Mouse (Mus musculus): ENCODE results near the gene Itga10. TPM values are rescaled to one million over a fixed set of nuclear protein-coding genes. Genes with fewer than 3 reads are reported as not detected.
"Not testable (repeated sequence)": the region's sequence is repeated elsewhere in the genome, so short reads cannot be mapped to it uniquely, and the experiment has no call there.

Gene Itga10
- total RNA-seq, 2 experiments from 2014 or later = 1.3 TPM; not detected in 1

DNA sequence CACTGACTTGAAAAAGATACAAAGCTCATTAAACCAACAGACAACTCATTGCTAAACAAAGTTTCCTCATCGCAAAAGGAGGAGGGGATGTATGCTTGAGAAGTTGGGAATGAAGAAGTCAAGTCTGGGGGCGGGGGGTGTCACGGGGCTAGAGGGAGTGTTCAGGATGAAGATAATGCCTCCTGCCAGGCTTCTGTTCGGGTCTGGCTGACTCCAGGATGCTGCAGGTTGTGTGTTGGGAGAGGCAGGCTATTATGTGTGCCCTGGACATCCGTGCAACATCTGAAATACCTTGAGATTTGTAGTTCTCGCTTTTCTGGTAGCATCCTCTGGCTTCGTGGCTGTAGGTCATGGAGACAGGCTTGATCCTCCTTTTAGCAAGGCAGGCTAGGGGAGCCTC lies 33.1 kb downstream of the Itga10 start:
- no peak for ATAC-seq (replicated peaks; ENCODE audit: poor library complexity, severe bottlenecking)

DNA sequence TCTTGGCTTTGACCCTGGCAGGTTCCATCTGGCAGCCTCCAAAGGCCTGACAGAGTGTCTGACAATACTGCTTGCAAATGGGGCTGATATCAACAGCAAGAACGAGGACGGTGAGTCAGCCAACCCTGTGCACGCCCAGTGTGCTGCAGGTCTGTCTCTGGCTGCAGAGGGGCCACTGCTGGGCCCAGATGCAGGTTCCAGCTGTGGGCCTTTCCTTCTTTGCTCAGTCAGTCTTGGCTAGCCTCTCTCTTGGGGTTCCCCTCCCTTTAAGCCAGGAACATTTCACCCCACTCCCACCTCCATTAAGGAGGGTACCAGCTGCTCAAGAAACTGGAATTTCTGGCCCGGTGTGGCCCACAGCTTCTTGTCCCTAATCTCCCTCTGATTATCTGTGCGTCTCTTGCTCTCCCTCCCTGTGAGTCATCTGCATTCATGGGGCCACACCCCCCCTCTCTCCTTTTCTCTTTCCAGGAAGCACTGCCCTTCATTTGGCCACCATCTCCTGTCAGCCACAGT lies 33.8 kb downstream of the Itga10 start:
- no peak for ATAC-seq (replicated peaks; ENCODE audit: poor library complexity, severe bottlenecking)

DNA sequence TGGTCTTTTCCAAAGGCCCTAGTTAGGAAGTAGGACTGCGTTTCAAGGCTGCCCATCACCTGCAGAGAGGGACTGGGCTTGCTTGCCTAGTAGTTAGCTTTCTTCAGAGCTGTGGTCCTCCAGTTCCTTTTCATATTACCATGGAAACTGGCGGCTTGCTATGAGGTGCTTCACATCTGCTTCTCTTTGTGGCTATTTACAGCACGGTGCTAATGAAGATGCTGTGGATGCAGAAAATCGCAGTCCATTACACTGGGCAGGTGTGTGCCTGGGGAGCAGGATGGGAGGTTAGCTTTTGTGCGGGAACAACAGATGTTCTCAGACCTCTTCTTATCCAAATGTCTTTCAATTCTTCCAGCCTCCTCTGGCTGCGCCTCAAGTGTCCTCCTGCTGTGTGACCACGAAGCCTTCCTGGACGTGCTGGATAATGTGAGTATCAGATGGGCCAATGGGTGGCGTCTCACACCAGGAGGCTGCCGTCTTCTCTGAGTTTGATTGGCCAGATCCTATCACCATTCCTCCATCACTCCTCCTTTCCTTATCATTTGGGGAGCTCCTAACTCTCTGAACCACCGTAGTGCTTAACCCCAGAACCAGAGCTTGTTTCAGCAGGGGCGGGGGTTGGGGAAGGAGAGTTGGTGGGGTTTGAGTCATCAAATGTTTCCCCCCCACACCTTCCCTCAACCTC lies 35.0 kb downstream of the Itga10 start:
- no peak for ATAC-seq (replicated peaks; ENCODE audit: poor library complexity, severe bottlenecking)

DNA sequence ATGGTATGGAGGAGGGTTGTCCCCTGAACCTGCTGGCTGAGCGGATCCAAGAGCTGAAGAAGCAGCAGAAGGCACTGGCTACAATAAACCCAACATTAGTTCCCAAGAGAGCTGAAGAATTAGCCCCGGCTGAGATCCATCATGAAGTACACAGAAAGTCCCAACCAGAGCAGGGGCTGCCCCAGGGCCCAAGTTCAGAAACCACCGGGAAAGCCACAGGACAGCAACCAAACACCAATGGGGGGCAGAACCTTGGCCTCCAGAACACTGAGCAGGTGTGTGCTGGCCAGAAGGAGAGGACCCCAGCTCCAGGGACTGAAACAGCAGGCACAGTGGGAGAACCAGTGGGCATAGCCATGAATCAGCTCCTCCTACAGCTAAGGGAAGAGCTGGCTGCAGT lies 38.1 kb downstream of the Itga10 start:
- ATAC-seq (replicated peaks; ENCODE audit: poor library complexity, severe bottlenecking) = no peak

GRCm38 (mm10) chr3:96684151-96684821 lies 38.9 kb downstream of the Itga10 start:
- 0 out of 2 replicates have a peak, but pooled peaks have one; percentile 7 for ATAC-seq (replicated peaks; ENCODE audit: poor library complexity, severe bottlenecking)

DNA sequence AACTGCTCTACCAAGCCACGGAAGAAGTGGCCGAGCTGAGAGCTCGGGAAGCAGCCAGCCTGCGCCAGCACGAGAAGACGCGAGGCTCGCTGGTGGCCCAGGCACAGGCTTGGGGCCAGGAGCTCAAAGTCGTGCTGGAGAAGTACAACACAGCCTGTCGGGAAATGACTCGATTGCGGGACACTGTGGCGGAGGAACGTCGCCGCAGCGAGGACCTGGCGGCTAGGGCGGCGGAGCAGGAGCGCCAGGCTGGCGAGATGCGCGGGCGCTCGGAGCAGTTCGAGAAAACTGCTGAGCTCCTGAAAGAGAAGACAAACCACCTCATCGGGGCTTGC lies 39.4 kb downstream of the Itga10 start:
- peak; percentile 11; the same call in 1 of the 2 replicates for ATAC-seq (replicated peaks; ENCODE audit: poor library complexity, severe bottlenecking)

GRCm38 (mm10) chr3:96686057-96686456 lies 40.7 kb downstream of the Itga10 start:
- ATAC-seq (replicated peaks; ENCODE audit: poor library complexity, severe bottlenecking) = not testable (repeated sequence)

- peak; percentile 17; the same call in 1 of the 2 replicates for ATAC-seq (replicated peaks; ENCODE audit: poor library complexity, severe bottlenecking)
Observed at GRCm38 (mm10) chr3:96688854-96689253, 43.5 kb downstream of the Itga10 start.

GRCm38 (mm10) chr3:96690298-96690697 lies 44.9 kb downstream of the Itga10 start:
- peak; percentile 57 for ATAC-seq (replicated peaks; ENCODE audit: poor library complexity, severe bottlenecking)

DNA sequence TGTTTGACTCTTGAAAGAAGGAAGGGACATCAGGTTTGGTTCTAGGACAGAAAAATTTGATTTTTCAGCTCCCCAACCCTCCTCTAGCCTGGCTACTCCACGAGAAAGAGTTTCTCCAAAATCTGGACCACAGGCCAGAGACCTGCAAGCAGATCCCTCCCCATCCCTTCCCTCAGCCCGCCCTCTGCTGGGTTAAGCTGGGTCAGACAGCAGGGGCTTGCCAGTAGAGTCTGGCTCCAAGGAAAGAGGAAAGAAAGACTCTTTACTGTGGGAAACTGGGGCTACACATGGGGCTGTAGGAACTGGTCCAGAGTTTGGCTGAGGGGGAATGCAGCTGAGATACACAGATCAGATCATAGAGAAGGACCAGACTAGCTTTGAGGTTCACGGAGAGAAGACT lies 47.1 kb downstream of the Itga10 start:
- no peak for ATAC-seq (replicated peaks; ENCODE audit: poor library complexity, severe bottlenecking)

- no peak for ATAC-seq (replicated peaks; ENCODE audit: poor library complexity, severe bottlenecking)
Observed at GRCm38 (mm10) chr3:96693579-96693978, 48.2 kb downstream of the Itga10 start.

DNA sequence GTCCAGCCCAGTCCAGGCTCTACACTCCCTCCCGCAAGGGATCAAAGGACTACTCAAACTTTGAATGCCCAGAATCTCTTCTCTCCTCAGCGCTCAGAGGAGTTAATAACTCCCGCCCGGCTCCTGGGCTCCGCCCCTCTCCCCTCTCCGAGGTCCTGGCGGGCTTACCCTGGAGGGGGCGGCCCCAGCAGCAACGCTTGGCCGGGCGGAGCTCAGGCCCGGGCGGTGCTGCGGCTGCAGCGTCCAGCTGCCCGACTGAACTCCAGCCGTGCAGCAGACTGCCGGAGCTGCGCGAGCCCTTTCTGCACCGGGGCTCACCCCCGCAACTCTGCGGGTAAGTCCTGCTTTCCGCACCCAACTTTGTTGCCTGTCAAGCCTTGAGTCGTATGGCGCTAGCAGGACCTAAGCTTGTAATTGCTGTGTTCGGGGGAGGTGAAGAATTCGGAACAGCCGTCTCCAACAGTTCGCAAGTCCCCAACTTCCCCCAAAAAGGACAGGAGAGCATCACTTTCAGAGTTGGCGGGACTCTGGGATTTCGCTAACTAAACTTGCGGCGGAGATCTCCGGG lies 50.9 kb downstream of the Itga10 start, which contains the start of gene Pias3:
Gene Pias3 (plus strand): TSS at position 187 of the 568 bp plus-strand sequence.
- ATAC-seq (replicated peaks; ENCODE audit: poor library complexity, severe bottlenecking) = peak; percentile 83

GRCm38 (mm10) chr3:96696766-96697732 lies 51.7 kb downstream of the Itga10 start:
- ATAC-seq (replicated peaks; ENCODE audit: poor library complexity, severe bottlenecking) = peak; percentile 78

GRCm38 (mm10) chr3:96698993-96699690 lies 53.8 kb downstream of the Itga10 start:
- ATAC-seq (replicated peaks; ENCODE audit: poor library complexity, severe bottlenecking) = no peak

GRCm38 (mm10) chr3:96700376-96700775 lies 55.0 kb downstream of the Itga10 start:
- no peak for ATAC-seq (replicated peaks; ENCODE audit: poor library complexity, severe bottlenecking)

GRCm38 (mm10) chr3:96701003-96701402 lies 55.6 kb downstream of the Itga10 start:
- ATAC-seq (replicated peaks; ENCODE audit: poor library complexity, severe bottlenecking) = no peak

- ATAC-seq (replicated peaks; ENCODE audit: poor library complexity, severe bottlenecking) = peak; percentile 38; the same call in 1 of the 2 replicates
Observed at GRCm38 (mm10) chr3:96704778-96705177, 59.4 kb downstream of the Itga10 start.

DNA sequence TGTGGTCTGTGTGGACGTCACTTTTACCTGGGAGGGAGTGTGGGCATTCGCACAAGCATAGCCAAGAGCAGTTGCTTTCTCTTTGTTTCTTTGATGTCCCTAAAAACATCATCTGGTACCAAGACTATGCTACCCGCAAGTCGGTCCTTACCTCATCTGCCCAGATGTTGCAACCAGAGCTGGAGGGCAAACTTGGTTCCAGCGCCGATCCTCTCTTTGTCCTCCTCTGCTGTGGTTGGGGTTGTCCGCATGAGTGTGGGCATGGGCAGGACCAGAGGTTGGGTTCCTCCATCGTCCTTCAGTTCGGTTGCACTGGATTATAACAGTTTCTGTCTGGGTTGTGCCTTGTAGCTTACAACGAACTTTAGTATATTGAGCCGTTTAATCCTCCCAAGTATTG lies 60.8 kb downstream of the Itga10 start:
- no peak for ATAC-seq (replicated peaks; ENCODE audit: poor library complexity, severe bottlenecking)

DNA sequence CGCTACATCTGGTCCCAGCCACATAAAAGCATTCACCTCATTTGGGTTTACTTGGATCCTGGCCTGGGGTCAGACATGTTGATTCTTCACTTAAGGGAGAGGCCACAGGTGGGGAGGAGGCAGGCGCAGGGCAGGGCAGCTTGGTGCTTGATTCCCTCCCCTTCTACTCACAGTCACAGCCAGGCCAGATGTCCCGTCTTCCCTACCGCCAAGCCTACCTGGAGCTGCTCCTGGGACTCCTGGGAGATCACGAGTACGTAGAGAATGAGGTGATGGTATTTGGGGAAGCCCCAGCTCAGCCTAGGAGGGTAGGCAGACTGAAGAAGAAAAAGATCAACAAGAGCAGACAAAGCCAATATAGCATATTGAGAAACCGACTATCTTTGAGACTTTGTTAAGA lies 61.6 kb downstream of the Itga10 start:
- ATAC-seq (replicated peaks; ENCODE audit: poor library complexity, severe bottlenecking) = no peak

Data from granulocyte monocyte progenitor cell, adult 5-6 weeks (primary cell).